32 mouse cellular contexts compared by ENCODE assay signal in the genomic region with DNA sequence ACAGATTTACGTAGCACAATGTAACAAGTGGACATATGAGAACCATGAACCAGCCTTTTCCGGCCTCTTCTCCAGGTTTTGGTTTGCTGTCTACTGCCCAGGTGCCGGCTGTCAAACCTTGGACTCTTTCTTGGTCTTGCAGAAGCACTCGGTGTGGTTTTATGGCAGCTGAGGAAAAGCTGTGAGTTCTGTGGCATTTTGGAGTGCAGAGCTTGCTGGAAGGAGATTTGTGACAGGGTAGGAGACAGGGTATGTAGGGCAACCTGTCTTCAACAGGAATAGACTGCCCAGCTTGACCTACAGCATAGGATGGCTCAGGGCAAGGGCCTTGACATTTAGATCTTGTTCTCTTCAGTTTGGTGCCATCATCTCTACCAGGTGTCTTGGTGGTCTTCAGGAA.
"Had no signal": no experiment of that assay in that cellular context is flagged by ENCODE, and none has a peak within 500 bp of the region (broad histone marks: within the 10 kb centered on the region; RNA-seq: fewer than 3 reads in every experiment).

No protein-coding gene starts in this region.

- H3K27ac ChIP-seq: heart, embryonic 13.5 days; heart, embryonic 15.5 days; hindbrain, embryonic 10.5 days; hindbrain, embryonic 12.5 days; hindbrain, embryonic 14.5 days; hindbrain, embryonic 15.5 days; hindbrain, postnatal 0 days; intestine, embryonic 15.5 days; kidney, embryonic 15.5 days; kidney, postnatal 0 days; layer of hippocampus, adult 2 months; left cerebral cortex, adult 2 months had no signal

- H3K4me2 ChIP-seq: heart, embryonic 11.5 days; heart, embryonic 12.5 days; heart, embryonic 13.5 days; heart, embryonic 15.5 days; hindbrain, embryonic 12.5 days; hindbrain, embryonic 13.5 days; hindbrain, embryonic 14.5 days; hindbrain, embryonic 15.5 days; intestine, embryonic 15.5 days; kidney, embryonic 15.5 days had no signal

- H3K27me3 ChIP-seq: heart, embryonic 12.5 days; hindbrain, embryonic 12.5 days; hindbrain, embryonic 13.5 days; hindbrain, embryonic 15.5 days; intestine, embryonic 15.5 days had no signal

- DNase-seq: heart, postnatal 10 days; heart, postnatal 4 days; kidney, adult 11 months; kidney, adult 18-20 months; kidney, adult 2 months; kidney, adult 8-10 months; kidney, adult 9 months; kidney, postnatal 10 days; kidney, postnatal 14 days; kidney, postnatal 36 days; kidney, postnatal 4 days; layer of hippocampus, adult 9-11 months; layer of hippocampus, postnatal 36 days had no signal

- H3K36me3 ChIP-seq: heart, embryonic 12.5 days; heart, embryonic 13.5 days; heart, embryonic 15.5 days; hindbrain, embryonic 10.5 days; hindbrain, embryonic 12.5 days; hindbrain, embryonic 13.5 days; hindbrain, embryonic 15.5 days; intestine, embryonic 15.5 days; kidney, embryonic 15.5 days had no signal

- H3K4me3 ChIP-seq: heart, embryonic 12.5 days; heart, embryonic 13.5 days; heart, embryonic 15.5 days; hindbrain, embryonic 10.5 days; hindbrain, embryonic 12.5 days; hindbrain, embryonic 13.5 days; hindbrain, embryonic 15.5 days; intestine, embryonic 15.5 days; kidney, embryonic 15.5 days; layer of hippocampus, adult 2 months; left cerebral cortex, adult 2 months had no signal

- H3K9me3 ChIP-seq: heart, embryonic 13.5 days; heart, embryonic 15.5 days; hindbrain, embryonic 12.5 days; hindbrain, embryonic 13.5 days; hindbrain, embryonic 15.5 days; intestine, embryonic 15.5 days; kidney, embryonic 15.5 days had no signal

- ATAC-seq: hindbrain, embryonic 16.5 days; hindbrain, postnatal 0 days; inflammation-experienced regulatory T-cells, adult 6 months; intestine, embryonic 15.5 days; intestine, embryonic 16.5 days; intestine, postnatal 0 days had no signal

- H3K9ac ChIP-seq: heart, embryonic 12.5 days; heart, embryonic 13.5 days; heart, embryonic 15.5 days; hindbrain, embryonic 12.5 days; hindbrain, embryonic 13.5 days; hindbrain, embryonic 14.5 days; hindbrain, embryonic 15.5 days; intestine, embryonic 15.5 days; kidney, embryonic 15.5 days had no signal
